Mouse (Mus musculus) large intestine, adult 2 months (tissue): ENCODE results near the gene 2210011C24Rik. TPM values are rescaled to one million over a fixed set of nuclear protein-coding genes. Genes with fewer than 3 reads are reported as not detected.
A peak's percentile ranks its signal among the peaks of the same experiment; 100 is the strongest.

Experiments
- DNase-seq: peaks from one replicate; pipeline ENCODE4 v3.0.0-alpha.2; 2012; ENCODE audit warnings: low read depth, low spot score
- WGBS: fragments of 180-500 bp; shearing (Covaris S2); methylation state at CpG from one replicate; pipeline ENCODE4 v1.1.7; 2018; 5-methylcytosine and 5-hydroxymethylcytosine counted together
- polyA plus RNA-seq: library from polyadenylated mRNA; depleted of rRNA; stranded (reverse); fragments of >200 nt; gene quantifications from 2 replicates; pipeline ENCODE4 v1.2.3, GENCODE M21; 2012; rRNA removed

Gene 2210011C24Rik
- polyA plus RNA-seq, 1 experiment = 2.3 TPM

DNA sequence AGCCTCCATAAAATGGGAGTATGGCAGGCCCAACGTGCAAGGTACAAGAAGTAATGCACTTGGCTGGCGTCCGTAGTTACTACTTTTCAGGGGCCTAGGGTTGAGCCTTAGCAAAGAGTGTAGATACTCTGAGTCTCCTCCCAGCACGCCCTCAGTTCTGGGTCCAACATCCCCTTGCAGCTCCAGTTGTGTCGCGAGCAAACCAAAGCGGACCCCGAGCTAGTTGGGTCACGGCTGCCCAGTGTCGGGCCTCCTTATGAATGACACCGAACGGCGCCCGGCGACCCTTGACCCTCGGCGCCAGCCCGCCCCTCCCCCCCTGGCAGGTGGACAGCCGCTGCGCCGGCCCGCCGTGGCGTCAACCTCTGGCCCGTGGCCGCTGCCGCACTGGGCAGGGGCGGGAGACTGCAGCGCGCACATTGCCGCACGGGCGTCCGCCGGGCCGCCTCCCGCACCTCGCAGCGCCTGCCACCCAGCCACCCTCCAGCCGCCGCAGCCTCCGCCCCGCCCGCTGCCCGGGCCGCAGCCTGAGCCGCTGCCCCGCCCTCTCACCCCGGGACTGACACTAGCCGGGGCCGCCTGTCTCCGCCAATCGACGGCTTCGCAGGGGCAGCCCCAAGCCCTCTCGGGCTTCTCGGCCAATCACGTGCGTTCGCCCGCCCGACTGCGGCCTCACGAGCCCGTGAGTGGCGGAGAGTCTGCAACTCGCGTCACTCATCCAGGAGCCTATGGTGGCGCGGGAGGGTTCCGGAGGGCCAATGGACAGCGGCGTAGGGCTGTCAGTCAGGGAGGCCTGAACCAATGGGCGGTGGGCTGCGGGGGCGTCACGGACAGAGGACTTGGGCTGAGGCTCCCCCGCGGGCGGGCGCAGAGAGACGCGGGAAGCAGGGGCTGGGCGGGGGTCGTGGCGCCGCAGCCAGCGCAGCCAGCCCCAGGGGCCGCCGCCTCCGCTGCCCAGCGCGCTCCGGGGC is 39.5 kb downstream of the 2210011C24Rik start, which contains the start of gene Prkaca:
TSS of gene Prkaca (plus strand) at position 844 of the 971 bp plus-strand sequence.
- DNase-seq = peak; percentile 89
- WGBS = under 1% methylated on average over 79 of the region's 94 CpGs

DNA sequence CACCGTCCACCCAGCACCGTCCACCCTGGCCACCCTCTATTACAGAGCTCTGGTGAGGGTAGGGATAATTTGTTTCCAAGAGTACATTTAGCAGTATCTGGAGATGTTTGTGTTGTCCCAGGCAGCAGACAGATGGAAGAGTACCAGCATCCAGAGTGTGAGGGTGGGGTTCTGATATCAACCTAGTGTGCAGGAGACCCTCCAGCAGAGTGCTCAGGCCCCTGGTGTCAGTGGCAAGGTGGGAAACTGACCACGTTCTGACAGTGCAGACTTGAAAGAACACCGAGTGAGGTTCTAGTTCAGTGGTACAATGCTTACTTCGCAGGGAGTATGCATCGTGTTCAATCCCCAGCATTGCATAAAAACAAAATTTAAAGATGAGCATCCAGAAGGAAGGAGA is 40.3 kb downstream of the 2210011C24Rik start:
- no peak for DNase-seq
- WGBS = 77% methylated on average over 6 of the region's 6 CpGs

DNA sequence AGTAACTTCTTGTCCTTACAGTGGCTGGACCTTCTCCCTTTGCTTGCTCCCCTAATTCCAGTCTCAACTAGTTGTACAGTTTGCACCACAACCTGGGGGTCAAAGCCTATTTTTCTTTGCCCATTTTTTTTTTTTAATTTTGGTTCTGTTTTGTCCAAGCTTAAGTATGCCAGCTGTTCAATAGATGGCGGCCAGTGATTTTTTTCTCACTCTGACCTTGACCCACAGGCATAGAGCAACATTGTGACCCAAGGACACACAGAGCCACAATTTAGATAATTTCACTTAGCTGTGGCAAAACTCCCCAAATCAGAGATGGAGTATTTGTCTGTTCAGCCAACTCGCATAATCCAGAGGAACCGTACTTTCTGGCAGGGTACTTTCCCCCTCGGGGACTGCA is 40.9 kb downstream of the 2210011C24Rik start:
- WGBS = 86% methylated on average over 4 of the region's 4 CpGs
- no peak for DNase-seq

DNA sequence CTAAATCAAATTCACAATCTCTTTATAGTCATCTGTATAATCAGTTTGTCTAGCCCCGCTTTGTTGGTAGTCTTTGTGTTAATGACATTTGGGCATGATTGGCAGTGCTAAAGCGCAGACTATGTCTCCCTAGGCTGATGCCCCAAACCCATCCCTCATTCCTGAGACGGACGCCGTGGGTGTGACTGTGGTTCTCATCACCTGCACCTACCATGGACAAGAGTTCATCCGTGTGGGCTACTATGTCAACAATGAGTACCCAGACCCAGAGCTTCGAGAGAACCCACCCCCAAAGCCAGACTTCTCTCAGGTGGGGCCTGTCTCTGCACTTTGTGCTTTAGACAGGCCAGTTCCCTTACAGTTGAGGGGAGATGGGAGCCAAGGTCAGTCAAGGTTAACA is 44.3 kb downstream of the 2210011C24Rik start:
- 91% methylated on average over 7 of the region's 7 CpGs for WGBS
- no peak for DNase-seq

DNA sequence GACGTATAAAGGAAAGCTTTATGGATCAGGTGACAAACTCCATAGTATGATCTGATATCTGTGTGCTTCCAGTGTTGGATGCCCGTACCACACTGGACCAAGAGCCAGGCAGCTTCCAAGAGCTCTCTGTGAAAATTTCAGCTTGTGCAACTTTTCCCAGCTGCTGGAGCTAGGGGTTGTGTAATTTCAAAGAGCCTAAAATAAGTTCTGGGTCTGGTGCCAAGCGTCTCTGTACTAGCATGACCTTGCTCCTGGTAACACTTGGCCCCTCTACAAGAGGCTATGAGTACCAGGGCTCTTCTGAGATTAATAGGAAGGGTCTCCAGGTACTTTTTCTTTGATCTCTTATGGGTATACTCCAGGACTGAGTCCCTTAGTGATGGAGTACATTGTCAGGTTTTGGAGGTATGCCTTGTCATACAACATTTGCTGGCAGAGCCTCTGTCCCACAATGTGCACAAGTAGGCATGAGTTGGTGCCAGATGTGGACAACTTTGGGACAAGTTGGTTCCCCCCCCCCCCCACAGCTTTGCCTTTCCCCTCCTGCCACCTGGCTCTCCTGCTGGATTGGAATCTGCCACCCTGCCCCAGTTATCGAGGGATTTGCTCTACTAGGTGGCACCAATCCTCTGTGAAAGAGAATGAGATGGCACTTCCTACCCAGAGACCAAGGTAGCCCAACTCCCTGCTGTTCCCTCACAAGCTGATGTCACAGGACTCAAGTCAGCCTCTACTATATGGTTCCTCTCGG is 47.8 kb downstream of the 2210011C24Rik start:
- 86% methylated on average over 5 of the region's 5 CpGs for WGBS
- DNase-seq = no peak

Other genes with a start within 250 kb of the 2210011C24Rik start
- gene Adgrl1, start 112.1 kb downstream of the 2210011C24Rik start, polyA plus RNA-seq = 13.4 and 18.8 TPM in 2 replicates
- 0.43 and 0.52 TPM in 2 replicates for gene Gm10644, start 57.0 kb downstream of the 2210011C24Rik start, polyA plus RNA-seq
- 35.0 and 42.7 TPM in 2 replicates for gene Asf1b, start 56.7 kb downstream of the 2210011C24Rik start, polyA plus RNA-seq
- gene Prkaca, start 39.2 kb downstream of the 2210011C24Rik start, polyA plus RNA-seq = 59.9 and 65.0 TPM in 2 replicates
- gene Samd1, start 14.5 kb downstream of the 2210011C24Rik start, polyA plus RNA-seq = 35.7 and 37.6 TPM in 2 replicates
- gene 1700067K01Rik, start 10.7 kb downstream of the 2210011C24Rik start, polyA plus RNA-seq = 0.27 and 0.30 TPM in 2 replicates
- 0.11 TPM in 1 of 2 replicates, not detected in the other for gene Palm3, start 9.3 kb upstream of the 2210011C24Rik start, polyA plus RNA-seq
- gene Il27ra, start 30.4 kb upstream of the 2210011C24Rik start, polyA plus RNA-seq = 5.5 and 6.5 TPM in 2 replicates
- gene Rln3, start 32.8 kb upstream of the 2210011C24Rik start, polyA plus RNA-seq = 0.49 and 0.56 TPM in 2 replicates
- 0.82 and 1.1 TPM in 2 replicates for gene Gm10643, start 53.0 kb upstream of the 2210011C24Rik start, polyA plus RNA-seq
- 19.0 and 25.2 TPM in 2 replicates for gene Rfx1, start 54.7 kb upstream of the 2210011C24Rik start, polyA plus RNA-seq
- 73.4 and 87.9 TPM in 2 replicates for gene Dcaf15, start 92.6 kb upstream of the 2210011C24Rik start, polyA plus RNA-seq
- 5.6 and 5.9 TPM in 2 replicates for gene Podnl1, start 113.8 kb upstream of the 2210011C24Rik start, polyA plus RNA-seq
- 30.2 and 38.0 TPM in 2 replicates for gene Cc2d1a, start 135.8 kb upstream of the 2210011C24Rik start, polyA plus RNA-seq
- 0.22 and 0.32 TPM in 2 replicates for gene 4930432K21Rik, start 135.9 kb upstream of the 2210011C24Rik start, polyA plus RNA-seq
- 0.22 and 0.30 TPM in 2 replicates for gene Nanos3, start 173.0 kb upstream of the 2210011C24Rik start, polyA plus RNA-seq
- gene Zswim4, start 224.9 kb upstream of the 2210011C24Rik start, polyA plus RNA-seq = 10.4 and 16.4 TPM in 2 replicates
- gene D8Ertd738e, start 237.5 kb upstream of the 2210011C24Rik start, polyA plus RNA-seq = 137 and 143 TPM in 2 replicates
- gene Mri1, start 245.2 kb upstream of the 2210011C24Rik start, polyA plus RNA-seq = 23.6 and 35.9 TPM in 2 replicates